Mouse (Mus musculus) C2C12 (cell line): ENCODE measurements around the gene Gm49396. TPM values are rescaled to one million over a fixed set of nuclear protein-coding genes. Genes with fewer than 3 reads are reported as not detected.

ENCODE experiments used
- H3K27me3 ChIP-seq: one replicate; pipeline ENCODE4 v1.6.1; 2011; ENCODE audit not compliant: control insufficient read depth, insufficient read depth, insufficient read length
- H3K36me3 ChIP-seq: one replicate; pipeline ENCODE4 v1.6.1; 2011; ENCODE audit not compliant: control insufficient read depth, insufficient read depth
- H3K4me3 ChIP-seq: one replicate; pipeline ENCODE4 v1.5.1; 2011; ENCODE audit warnings: mild to moderate bottlenecking, control low read depth; ENCODE audit not compliant: poor library complexity, insufficient read depth, severe bottlenecking
- H3K79me2 ChIP-seq: one replicate; pipeline ENCODE4 v1.6.1; 2011; ENCODE audit not compliant: control insufficient read depth, insufficient read depth
- H3K79me3 ChIP-seq: one replicate; pipeline ENCODE4 v1.6.1; 2011; ENCODE audit warnings: low read depth, control low read depth
- H3ac ChIP-seq: one replicate; pipeline ENCODE3; 2011; ENCODE audit warnings: low read depth; ENCODE audit not compliant: control insufficient read depth, insufficient read length
- CEBPB ChIP-seq: IDR thresholded peaks from one replicate; pipeline ENCODE4 v1.6.1; 2011; ENCODE audit warnings: low read depth, mild to moderate bottlenecking, control low read depth, moderate library complexity
- CTCF ChIP-seq: IDR thresholded peaks from one replicate; pipeline ENCODE4 v1.5.1; 2011; ENCODE audit not compliant: control insufficient read depth, insufficient read depth, insufficient read length
- FOSL1 ChIP-seq: IDR thresholded peaks from one replicate; pipeline ENCODE4 v1.8.0; 2011; ENCODE audit warnings: mild to moderate bottlenecking, low read length; ENCODE audit not compliant: poor library complexity, insufficient read depth, severe bottlenecking
- MAX ChIP-seq: IDR thresholded peaks from one replicate; pipeline ENCODE4 v1.6.1; 2011; ENCODE audit warnings: mild to moderate bottlenecking, control low read depth
- MYOD1 ChIP-seq: IDR thresholded peaks from one replicate; pipeline ENCODE4 v1.6.1; 2011; ENCODE audit warnings: low read depth; ENCODE audit not compliant: control insufficient read depth, insufficient read length
- MYOG ChIP-seq: IDR thresholded peaks from one replicate; pipeline ENCODE4 v1.6.1; 2011; ENCODE audit not compliant: control insufficient read depth, insufficient read length; ENCODE audit errors: extremely low read depth
- USF1 ChIP-seq: IDR thresholded peaks from one replicate; pipeline ENCODE4 v1.6.1; 2011; ENCODE audit warnings: low read depth, mild to moderate bottlenecking, control low read depth, moderate library complexity
- polyA plus RNA-seq: library from polyadenylated mRNA; unstranded; fragments of >200 nt; fragmentation: generic; extraction: Trizol; gene quantifications from one replicate; pipeline ENCODE4 v1.2.1, GENCODE M21; 2012; ENCODE audit warnings: missing spikeins

The Gm49396 gene
- polyA plus RNA-seq, 1 experiment, result 0.73 TPM

DNA sequence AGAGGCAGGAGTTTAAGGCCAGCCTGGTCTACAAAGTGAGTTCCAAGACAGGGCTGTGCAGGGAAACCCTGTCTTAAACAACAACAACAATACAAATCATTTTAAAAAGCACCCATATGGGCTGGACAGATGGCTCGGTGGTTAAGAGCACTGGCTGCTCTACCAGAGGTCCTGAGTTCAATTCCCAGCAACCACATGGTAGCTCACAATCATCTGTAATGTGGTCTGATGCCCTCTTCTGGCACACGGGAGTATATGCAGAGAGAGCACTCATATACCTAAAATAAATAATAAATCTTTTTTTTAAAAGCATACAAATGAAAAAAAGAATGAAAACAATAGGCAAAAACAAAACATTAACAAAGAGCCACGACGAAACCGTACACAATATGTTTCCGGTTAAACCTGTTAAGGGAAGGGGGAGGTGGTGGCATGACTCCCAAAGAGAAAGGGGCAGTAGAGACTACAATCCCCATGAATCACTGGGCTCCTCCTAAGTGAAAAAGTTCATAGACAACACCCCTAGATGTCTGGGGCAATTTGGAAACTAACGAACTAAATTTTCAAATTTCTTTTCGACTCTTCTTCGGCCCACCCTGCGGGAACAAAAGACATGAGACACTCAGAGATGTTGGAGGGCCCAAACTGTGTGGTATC lies 11.6 kb upstream of the Gm49396 start:
- Histone ChIP-seq H3K27me3 (no peaks in the 10 kb centered on the region), H3ac (peak overlapping the region; percentile 53), H3K36me3 (peaks cover 7% of the 10 kb centered on the region), H3K79me2 (peaks cover 8% of the 10 kb centered on the region), H3K79me3 (no peaks in the 10 kb centered on the region), H3K4me3 (peak overlapping the region; percentile 50)
- TF ChIP-seq CEBPB (no peak), FOSL1 (no peak), USF1 (no peak), MYOG (no peak), MAX (no peak), CTCF (no peak), MYOD1 (no peak)

DNA sequence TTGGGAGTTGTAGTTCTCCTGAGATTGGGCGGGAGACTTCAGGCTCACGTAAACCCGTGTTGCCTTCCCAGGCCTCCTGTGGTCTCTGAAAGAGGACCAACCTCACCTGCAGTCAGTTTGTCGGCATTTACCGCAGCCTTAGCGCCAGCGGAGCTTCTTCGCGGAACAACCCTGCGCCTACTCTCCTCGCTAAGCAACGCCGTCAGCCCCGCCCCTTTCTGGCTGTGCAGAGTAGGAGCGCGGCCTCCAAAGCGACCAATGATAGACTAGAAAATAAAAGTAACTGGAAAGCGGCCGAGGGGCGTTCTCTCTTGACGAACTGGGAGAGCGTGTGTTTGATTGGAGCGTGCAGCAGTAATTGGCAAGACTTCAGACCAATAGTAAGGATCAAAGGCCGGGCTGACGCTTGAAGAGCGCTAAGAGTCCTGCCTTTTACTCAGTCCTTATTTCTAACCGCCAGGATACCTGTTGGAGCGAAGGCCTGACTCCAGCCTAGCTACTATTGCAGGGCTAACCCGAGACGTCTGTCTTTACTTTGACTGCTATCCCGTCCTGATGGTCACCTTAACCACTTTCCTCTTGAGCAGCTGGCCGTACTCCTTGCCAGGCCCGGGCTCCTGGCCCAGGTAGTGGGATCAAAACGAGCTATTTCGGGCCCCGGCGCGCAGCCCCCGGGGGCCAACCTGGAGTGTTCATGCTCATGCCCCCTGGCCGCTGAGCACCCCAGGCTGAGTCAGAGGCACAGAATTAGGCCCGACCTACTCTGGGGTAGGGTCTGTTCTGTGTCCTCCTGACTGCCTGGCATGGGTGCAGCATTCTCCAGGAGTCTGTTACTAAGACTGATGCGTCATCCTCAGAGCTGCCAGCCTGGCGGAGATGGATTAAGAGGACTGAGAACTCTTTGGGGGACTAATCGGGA lies 10.8 kb upstream of the Gm49396 start, which contains the start of the genes Hspb6 and Proser3:
Gene Hspb6, plus strand, starts transcription at position 77 of the 919 bp plus-strand sequence.
Gene Proser3, minus strand, starts transcription at position 198 of the 919 bp plus-strand sequence.
- no peaks in the 10 kb centered on the region for H3K27me3 ChIP-seq
- H3K79me3 ChIP-seq, result no peaks in the 10 kb centered on the region
- peaks cover 7% of the 10 kb centered on the region for H3K36me3 ChIP-seq
- peak within 1 kb of the TSS; percentile 50 for H3K4me3 ChIP-seq
- TF ChIP-seq CEBPB, result no peak
- TF ChIP-seq MYOG, result no peak
- TF ChIP-seq USF1, result no peak
- no peak for TF ChIP-seq MYOD1
- TF ChIP-seq MAX, result no peak
- no peak for TF ChIP-seq FOSL1
- TF ChIP-seq CTCF, result no peak
- peak within 1 kb of the TSS; percentile 71 for H3ac ChIP-seq
- H3K79me2 ChIP-seq, result peaks cover 8% of the 10 kb centered on the region

DNA sequence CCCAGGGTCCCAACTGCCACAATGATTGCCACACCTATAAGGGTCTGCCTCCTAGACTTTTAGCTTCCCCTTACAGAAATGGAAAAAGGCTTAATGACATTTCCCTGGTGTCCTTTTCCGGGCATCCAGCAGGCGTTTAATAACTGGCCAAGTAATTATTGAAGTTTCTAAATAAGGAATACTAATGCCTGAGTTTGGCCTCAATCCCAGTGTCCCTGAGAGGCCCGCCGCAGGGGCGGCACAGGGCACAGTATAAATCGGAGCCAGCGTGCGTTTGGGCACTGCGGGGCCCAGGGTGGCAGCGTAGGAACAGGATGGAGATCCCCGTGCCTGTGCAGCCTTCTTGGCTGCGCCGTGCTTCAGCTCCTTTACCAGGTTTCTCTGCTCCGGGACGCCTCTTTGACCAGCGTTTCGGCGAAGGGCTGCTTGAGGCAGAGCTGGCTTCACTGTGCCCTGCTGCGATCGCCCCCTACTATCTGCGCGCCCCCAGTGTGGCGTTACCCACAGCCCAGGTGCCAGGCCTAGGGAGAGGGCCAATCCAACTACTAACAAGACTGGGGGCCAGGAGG lies 10.0 kb upstream of the Gm49396 start:
- peak overlapping the region; percentile 50 for H3K4me3 ChIP-seq
- H3K27me3 ChIP-seq, result no peaks in the 10 kb centered on the region
- peak overlapping the region; percentile 64 for H3ac ChIP-seq
- H3K79me3 ChIP-seq, result peaks cover 1% of the 10 kb centered on the region
- peaks cover 14% of the 10 kb centered on the region for H3K79me2 ChIP-seq
- TF ChIP-seq MYOD1, result no peak
- TF ChIP-seq MYOG, result no peak
- no peak for TF ChIP-seq FOSL1
- TF ChIP-seq CTCF, result no peak
- no peak for TF ChIP-seq MAX
- TF ChIP-seq CEBPB, result no peak
- TF ChIP-seq USF1, result no peak
- H3K36me3 ChIP-seq, result peaks cover 7% of the 10 kb centered on the region

DNA sequence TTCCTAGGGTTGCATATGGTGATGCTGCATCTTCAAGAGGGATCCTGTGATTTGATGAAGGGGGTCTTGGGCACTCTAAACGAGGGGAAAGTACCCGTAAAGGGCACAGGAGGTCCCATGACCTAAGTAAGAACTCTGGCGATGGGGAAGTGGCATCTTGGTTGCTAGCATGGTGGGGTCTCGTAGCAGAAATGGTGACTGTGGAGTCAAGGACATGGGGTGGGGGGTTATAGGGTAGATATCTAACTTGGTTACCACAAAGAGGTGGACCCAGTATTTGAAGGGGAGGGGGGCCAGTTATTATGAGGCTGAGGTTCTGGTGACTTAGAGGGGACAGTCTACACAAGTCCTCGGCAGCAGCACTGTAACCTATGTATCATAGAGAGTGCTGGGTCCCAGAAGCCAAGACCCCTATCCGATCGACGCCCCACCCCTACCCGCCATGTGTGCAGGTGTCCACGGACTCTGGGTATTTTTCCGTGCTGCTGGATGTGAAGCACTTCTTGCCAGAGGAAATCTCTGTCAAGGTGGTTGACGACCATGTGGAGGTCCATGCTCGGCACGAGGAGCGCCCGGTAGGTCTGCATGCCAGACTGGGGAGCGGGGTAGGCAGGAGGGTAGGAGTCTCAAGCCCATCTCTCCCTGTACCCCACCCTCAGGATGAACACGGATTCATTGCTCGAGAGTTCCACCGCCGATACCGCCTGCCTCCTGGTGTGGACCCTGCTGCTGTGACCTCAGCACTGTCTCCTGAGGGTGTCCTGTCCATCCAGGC lies 9.1 kb upstream of the Gm49396 start:
- no peak overlapping the region for H3K4me3 ChIP-seq
- no peak for TF ChIP-seq CEBPB
- TF ChIP-seq CTCF, result no peak
- no peak for TF ChIP-seq MYOG
- TF ChIP-seq MAX, result no peak
- TF ChIP-seq FOSL1, result no peak
- TF ChIP-seq USF1, result no peak
- no peak for TF ChIP-seq MYOD1
- peak overlapping the region; percentile 7 for H3ac ChIP-seq
- H3K79me2 ChIP-seq, result peaks cover 23% of the 10 kb centered on the region
- H3K36me3 ChIP-seq, result peaks cover 7% of the 10 kb centered on the region
- no peaks in the 10 kb centered on the region for H3K27me3 ChIP-seq
- H3K79me3 ChIP-seq, result peaks cover 5% of the 10 kb centered on the region

DNA sequence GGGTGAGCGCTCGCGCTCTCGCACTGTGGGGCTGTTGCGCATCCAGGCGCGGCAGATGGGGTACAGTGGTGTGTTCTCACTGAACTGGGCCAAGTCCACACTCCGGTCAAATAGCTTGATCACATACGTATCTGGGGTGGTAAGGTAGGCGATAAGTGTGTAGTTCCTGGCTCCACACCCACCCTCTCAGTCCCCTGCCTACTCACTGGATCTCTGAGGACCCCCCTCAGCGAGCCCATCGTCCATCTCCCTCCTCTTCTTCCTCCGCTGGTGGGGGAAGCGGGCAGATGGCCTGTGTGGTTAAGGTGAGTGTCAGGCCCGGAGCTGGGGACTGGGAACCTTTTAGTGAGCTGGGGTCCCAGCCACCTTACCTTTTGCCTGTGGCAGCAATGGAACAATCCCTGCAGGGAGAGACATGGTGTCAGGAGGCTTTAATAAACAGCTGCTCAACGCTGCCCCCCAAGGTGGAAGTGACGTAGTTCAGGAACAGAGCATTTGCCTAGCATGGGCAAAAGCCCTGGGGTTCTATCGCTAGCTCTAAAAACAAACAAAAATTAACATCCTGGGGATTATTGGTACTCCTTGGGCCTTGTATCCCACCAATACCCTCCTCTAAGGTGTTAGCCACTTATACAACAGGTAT lies 6.1 kb upstream of the Gm49396 start:
- Histone ChIP-seq H3K79me2 (peaks cover 35% of the 10 kb centered on the region), H3K4me3 (no peak overlapping the region), H3ac (no peak overlapping the region), H3K36me3 (peaks cover 7% of the 10 kb centered on the region), H3K79me3 (peaks cover 5% of the 10 kb centered on the region), H3K27me3 (no peaks in the 10 kb centered on the region)
- TF ChIP-seq MYOG, result no peak
- TF ChIP-seq MAX, result no peak
- no peak for TF ChIP-seq CEBPB
- no peak for TF ChIP-seq USF1
- no peak for TF ChIP-seq FOSL1
- no peak for TF ChIP-seq CTCF
- no peak for TF ChIP-seq MYOD1
